Mouse (Mus musculus) neural tube, embryonic 11.5 days (tissue): ENCODE measurements around the gene Gm10842. TPM values are rescaled to one million over a fixed set of nuclear protein-coding genes. Genes with fewer than 3 reads are reported as not detected.

Experiments used
- ATAC-seq: fragments of 200-750 bp; cut with Nextera tagmentation; 2 replicates; pipeline ENCODE4 v1.8.0; 2017; ENCODE audit warnings: moderate number of reproducible peaks, mild to moderate bottlenecking, moderate TSS enrichment, moderate library complexity; ENCODE audit not compliant: insufficient read depth, low FRiP score, low TSS enrichment
- DNase-seq: peaks from one replicate; pipeline ENCODE4 v3.0.0-alpha.2; 2015; ENCODE audit warnings: low spot score
- H3K27ac ChIP-seq: fragments of 300-500 bp; sonication (generic); 2 replicates; pipeline ENCODE4 v1.5.1; 2014; ENCODE audit warnings: low read depth, mild to moderate bottlenecking, low read length
- H3K27me3 ChIP-seq: fragments of 300-500 bp; sonication (generic); 2 replicates; pipeline ENCODE4 v1.6.1; 2014; ENCODE audit warnings: mild to moderate bottlenecking, low read length, mixed read lengths; ENCODE audit not compliant: control insufficient read depth, insufficient read depth
- H3K36me3 ChIP-seq: fragments of 300-500 bp; sonication (generic); 2 replicates; pipeline ENCODE4 v1.6.1; 2014; ENCODE audit warnings: mild to moderate bottlenecking, low read length, moderate library complexity, mixed read lengths; ENCODE audit not compliant: control insufficient read depth, insufficient read depth
- H3K4me1 ChIP-seq: fragments of 300-500 bp; sonication (generic); 2 replicates; pipeline ENCODE4 v1.6.1; 2014; ENCODE audit warnings: low read length, mixed read lengths; ENCODE audit not compliant: control insufficient read depth, insufficient read depth
- H3K4me2 ChIP-seq: fragments of 300-500 bp; sonication (generic); 2 replicates; pipeline ENCODE4 v1.6.1; 2014; ENCODE audit warnings: low read depth, mild to moderate bottlenecking, moderate library complexity
- H3K4me3 ChIP-seq: fragments of 300-500 bp; sonication (generic); 2 replicates; pipeline ENCODE4 v1.5.1; 2014; ENCODE audit warnings: low read depth, low read length
- H3K9ac ChIP-seq: fragments of 300-500 bp; sonication (generic); 2 replicates; pipeline ENCODE4 v1.6.1; 2014; ENCODE audit warnings: mild to moderate bottlenecking, low read length
- H3K9me3 ChIP-seq: fragments of 300-500 bp; sonication (generic); 2 replicates; pipeline ENCODE4 v1.6.1; 2016; ENCODE audit warnings: low read length; ENCODE audit not compliant: control insufficient read depth
- WGBS: fragments of 180-500 bp; shearing (Covaris S2); extraction: QIAGEN DNeasy Blood & Tissue Kit; methylation state at CpG from one replicate; pipeline ENCODE4 v1.1.7; 2014; 5-methylcytosine and 5-hydroxymethylcytosine counted together
- polyA plus RNA-seq: library from polyadenylated mRNA; unstranded; fragments of >200 nt; fragmentation: Nextera tagmentation; extraction: Ambion mirVana; gene quantifications from 2 replicates; pipeline ENCODE4 v1.2.1, GENCODE M21; 2014

The Gm10842 gene
- polyA plus RNA-seq, 1 experiment from 2014 or later = not detected

- Histone ChIP-seq H3K27ac (no peak overlapping the region), H3K36me3 (no peaks in the 10 kb centered on the region), H3K4me3 (no peak overlapping the region), H3K9ac (no peak overlapping the region), H3K9me3 (no peaks in the 10 kb centered on the region), H3K4me1 (peaks cover 2% of the 10 kb centered on the region; the same call in 1 of the 2 replicates), H3K27me3 (no peaks in the 10 kb centered on the region), H3K4me2 (no peak overlapping the region)
- ATAC-seq (no peak), DNase-seq (no peak)
- 70% methylated on average over 4 of the region's 4 CpGs for WGBS
These were observed 4.0 kb downstream of the Gm10842 start for GRCm38 (mm10) chr11:105150691-105151090.

GRCm38 (mm10) chr11:105151226-105152016 is 4.7 kb downstream of the Gm10842 start:
- Histone ChIP-seq H3K27me3 (no peaks in the 10 kb centered on the region), H3K9me3 (no peaks in the 10 kb centered on the region), H3K4me1 (peaks cover 2% of the 10 kb centered on the region; the same call in 1 of the 2 replicates), H3K4me2 (no peak overlapping the region), H3K36me3 (no peaks in the 10 kb centered on the region), H3K27ac (no peak overlapping the region), H3K9ac (no peak overlapping the region), H3K4me3 (no peak overlapping the region)
- DNase-seq = no peak
- 30% methylated on average over 17 of the region's 19 CpGs for WGBS
- no peak for ATAC-seq

- no CpG with 5 or more reads among the region's 4 CpGs for WGBS
- H3K36me3 ChIP-seq = no peaks in the 10 kb centered on the region
- H3K4me3 ChIP-seq = no peak overlapping the region
- no peaks in the 10 kb centered on the region for H3K9me3 ChIP-seq
- ATAC-seq = no peak
- no peaks in the 10 kb centered on the region for H3K27me3 ChIP-seq
- no peak overlapping the region for H3K4me2 ChIP-seq
- peaks cover 2% of the 10 kb centered on the region; the same call in 1 of the 2 replicates for H3K4me1 ChIP-seq
- no peak overlapping the region for H3K27ac ChIP-seq
- DNase-seq = no peak
- no peak overlapping the region for H3K9ac ChIP-seq
These were observed 5.3 kb downstream of the Gm10842 start for GRCm38 (mm10) chr11:105152017-105152300.

GRCm38 (mm10) chr11:105152357-105152899 is 5.7 kb downstream of the Gm10842 start:
- DNase-seq (no peak), ATAC-seq (no peak)
- Histone ChIP-seq H3K4me2 (no peak overlapping the region), H3K36me3 (no peaks in the 10 kb centered on the region), H3K27ac (no peak overlapping the region), H3K27me3 (no peaks in the 10 kb centered on the region), H3K4me1 (peaks cover 2% of the 10 kb centered on the region; the same call in 1 of the 2 replicates), H3K9ac (no peak overlapping the region), H3K4me3 (no peak overlapping the region), H3K9me3 (no peaks in the 10 kb centered on the region)
- WGBS = 77% methylated on average over 11 of the region's 11 CpGs

- no peak overlapping the region for H3K4me3 ChIP-seq
- H3K4me1 ChIP-seq = peaks cover 2% of the 10 kb centered on the region; the same call in 1 of the 2 replicates
- 29% methylated on average over 12 of the region's 12 CpGs for WGBS
- no peak overlapping the region for H3K4me2 ChIP-seq
- no peak for ATAC-seq
- H3K9ac ChIP-seq = no peak overlapping the region
- H3K27ac ChIP-seq = no peak overlapping the region
- DNase-seq = peak; percentile 33
- H3K9me3 ChIP-seq = no peaks in the 10 kb centered on the region
- H3K27me3 ChIP-seq = no peaks in the 10 kb centered on the region
- no peaks in the 10 kb centered on the region for H3K36me3 ChIP-seq
These were observed 6.6 kb downstream of the Gm10842 start for GRCm38 (mm10) chr11:105153068-105153833.

GRCm38 (mm10) chr11:105155915-105156314 is 9.2 kb downstream of the Gm10842 start:
- no peak for ATAC-seq
- no peaks in the 10 kb centered on the region for H3K27me3 ChIP-seq

GRCm38 (mm10) chr11:105156748-105157267 is 10.1 kb downstream of the Gm10842 start:
- ATAC-seq = no peak
- Histone ChIP-seq H3K27ac (no peak overlapping the region), H3K4me1 (peaks cover 2% of the 10 kb centered on the region; the same call in 1 of the 2 replicates), H3K9ac (no peak overlapping the region), H3K27me3 (no peaks in the 10 kb centered on the region), H3K9me3 (no peaks in the 10 kb centered on the region), H3K4me2 (no peak overlapping the region), H3K36me3 (no peaks in the 10 kb centered on the region), H3K4me3 (no peak overlapping the region)
- DNase-seq = no peak
- 84% methylated on average over 19 of the region's 19 CpGs for WGBS

More at GRCm38 (mm10) chr11:105155915-105156314, 9.2 kb downstream of the Gm10842 start:
- no peak overlapping the region for H3K9ac ChIP-seq
- 79% methylated on average over 4 of the region's 4 CpGs for WGBS
- H3K4me3 ChIP-seq = no peak overlapping the region
- H3K4me2 ChIP-seq = no peak overlapping the region
- H3K4me1 ChIP-seq = peaks cover 2% of the 10 kb centered on the region; the same call in 1 of the 2 replicates
- no peaks in the 10 kb centered on the region for H3K36me3 ChIP-seq
- H3K27ac ChIP-seq = no peak overlapping the region
- no peaks in the 10 kb centered on the region for H3K9me3 ChIP-seq
- DNase-seq = no peak

GRCm38 (mm10) chr11:105158047-105158446 is 11.4 kb downstream of the Gm10842 start:
- no peak for ATAC-seq
- H3K9ac ChIP-seq = no peak overlapping the region
- H3K4me1 ChIP-seq = peaks cover 1% of the 10 kb centered on the region; the same call in 1 of the 2 replicates
- DNase-seq = no peak
- no peak overlapping the region for H3K27ac ChIP-seq
- H3K4me2 ChIP-seq = no peak overlapping the region
- H3K27me3 ChIP-seq = no peaks in the 10 kb centered on the region
- no peaks in the 10 kb centered on the region for H3K36me3 ChIP-seq
- no peaks in the 10 kb centered on the region for H3K9me3 ChIP-seq
- H3K4me3 ChIP-seq = no peak overlapping the region
